Mouse (Mus musculus) layer of hippocampus, adult 8-10 months (tissue): ENCODE measurements at regions not wholly inside any gene's neighbourhood (a gene's known extent, or its start where the extent isn't known, plus 50 kb on each side); places are given as distances from the start of the nearest gene placed in this dataset.

Experiments
- DNase-seq, 2 experiments: peaks; one replicate each; pipeline ENCODE4 v3.0.0; 2022; ENCODE audit warnings: low spot score in 2 of 2

GRCm38 (mm10) chr10:96783966-96784365 lies 167.2 kb downstream of the Btg1 start:
- DNase-seq: no peak

DNA sequence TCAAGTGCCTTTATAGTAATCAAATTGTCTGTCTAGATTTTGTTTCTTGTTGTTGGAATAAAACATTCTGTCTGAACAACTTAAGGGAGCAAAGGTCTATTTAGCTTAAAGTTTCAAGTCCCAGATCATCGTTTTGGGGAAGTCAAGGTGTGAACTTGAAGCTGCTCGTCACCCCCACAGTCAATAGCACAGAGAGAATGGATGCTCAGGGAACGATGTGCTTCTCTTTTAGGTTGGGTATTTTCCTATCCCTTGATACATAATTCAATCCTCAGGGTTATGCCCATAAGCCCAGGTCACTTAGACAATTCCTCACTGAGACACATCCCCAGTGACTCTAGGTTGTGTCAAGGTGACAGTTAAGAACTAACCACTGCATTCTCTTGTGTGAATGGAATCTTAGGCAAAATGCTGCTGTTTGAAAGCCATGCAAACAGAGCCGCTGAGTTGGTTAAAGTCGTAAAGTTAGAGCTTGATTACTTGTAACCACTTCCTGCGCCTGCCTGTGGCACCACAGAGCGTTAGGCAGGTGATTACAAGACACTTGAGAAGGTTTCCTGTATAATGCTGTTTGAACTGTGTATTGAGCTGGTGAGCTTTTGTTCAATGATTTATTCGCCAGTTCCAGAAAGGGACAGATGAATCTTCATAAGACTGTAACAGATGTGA lies 170.2 kb downstream of the Btg1 start:
- no peak for DNase-seq

DNA sequence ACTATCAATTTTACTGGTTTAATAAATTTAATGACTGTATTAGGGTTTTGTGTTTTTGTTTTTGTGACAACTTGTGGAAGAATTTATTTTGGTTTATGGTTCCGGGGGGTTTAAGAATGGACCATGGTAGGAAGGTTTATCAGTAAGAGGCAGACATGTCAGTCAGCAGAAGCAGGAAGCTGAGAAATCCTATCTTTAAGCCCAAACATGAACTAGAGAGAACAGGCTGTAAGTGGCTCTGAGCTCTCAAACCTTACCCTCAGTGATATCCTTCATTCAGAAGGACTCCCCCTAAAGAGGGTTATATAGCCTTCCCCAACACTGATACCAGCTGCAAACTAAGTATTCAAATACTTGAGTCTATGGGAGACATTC lies 170.8 kb downstream of the Btg1 start:
- DNase-seq: no peak

DNA sequence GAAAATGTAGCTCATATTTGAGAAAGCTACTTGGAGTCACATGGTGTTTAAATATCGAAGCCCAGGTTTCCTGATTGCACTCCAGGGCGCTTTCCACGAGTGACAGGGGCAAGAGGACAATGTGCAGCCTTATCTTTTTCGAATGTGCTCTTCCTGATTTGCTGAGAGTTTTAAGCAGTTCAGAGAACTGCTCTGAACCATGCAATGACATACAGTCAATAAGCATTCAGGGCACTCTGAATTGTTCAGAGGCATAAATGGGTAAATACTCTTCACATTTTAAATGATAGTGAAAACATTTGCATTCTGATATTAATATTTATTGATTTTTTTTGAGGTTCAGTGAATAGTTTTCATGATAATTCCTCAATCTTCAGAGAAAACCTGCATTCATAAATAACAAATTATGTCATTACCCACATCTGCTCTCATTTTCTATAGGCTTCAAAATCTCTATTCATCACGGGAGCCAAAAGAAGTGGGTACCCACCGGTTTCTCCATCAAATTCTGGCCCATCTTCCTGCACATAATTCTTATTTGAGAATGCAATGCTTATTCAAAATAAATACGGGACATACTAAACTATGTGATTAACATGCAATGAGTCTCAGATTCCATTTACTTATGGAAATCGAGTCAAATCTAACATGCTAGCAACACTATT lies 171.7 kb downstream of the Btg1 start:
- no peak for DNase-seq

- DNase-seq: no peak
These were observed 180.3 kb downstream of the Btg1 start for GRCm38 (mm10) chr10:96797116-96797515.

GRCm38 (mm10) chr10:96800801-96801200 lies 184.0 kb downstream of the Btg1 start:
- no peak for DNase-seq

- no peak for DNase-seq
These were observed 187.4 kb downstream of the Btg1 start for GRCm38 (mm10) chr10:96804030-96804784.

DNA sequence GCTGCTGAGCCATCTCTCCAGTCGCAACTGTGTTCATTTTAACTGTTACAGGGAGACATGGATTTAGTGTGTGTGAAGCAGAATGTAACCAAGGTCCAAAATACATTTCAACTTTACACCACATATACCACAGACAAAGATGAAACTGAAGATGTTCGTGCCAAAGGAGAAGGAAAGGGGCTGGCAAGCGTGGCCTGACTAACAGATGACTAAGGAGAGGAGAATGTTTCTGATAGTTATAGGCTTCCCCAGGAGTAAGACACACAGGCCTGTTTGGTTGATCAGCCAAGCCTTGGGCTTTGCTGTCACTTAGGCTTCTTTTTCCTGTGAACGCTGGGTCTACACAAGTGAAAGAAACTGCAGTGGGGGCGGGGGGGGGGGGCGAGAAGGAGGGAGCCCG lies 189.8 kb downstream of the Btg1 start:
- DNase-seq: no peak

DNA sequence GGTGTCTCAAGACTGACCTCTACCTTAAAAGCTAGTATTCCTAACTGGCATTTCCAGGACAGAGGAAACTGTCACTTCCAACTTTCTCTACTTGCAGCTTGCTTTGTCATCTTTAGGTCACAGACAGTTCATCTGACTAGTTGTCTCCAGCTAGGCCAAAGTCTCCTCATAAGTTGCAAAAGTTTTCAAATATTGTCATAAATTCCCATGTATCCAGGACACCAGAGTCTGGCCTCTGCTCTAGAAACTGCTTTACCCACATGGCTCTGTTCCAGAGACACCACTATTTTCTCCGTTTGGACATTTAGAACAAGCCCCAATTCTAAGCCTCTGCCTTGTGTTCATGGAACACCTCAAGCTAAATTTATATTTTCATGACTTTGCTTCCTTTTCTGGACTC lies 205.0 kb downstream of the Btg1 start:
- no peak for DNase-seq

DNA sequence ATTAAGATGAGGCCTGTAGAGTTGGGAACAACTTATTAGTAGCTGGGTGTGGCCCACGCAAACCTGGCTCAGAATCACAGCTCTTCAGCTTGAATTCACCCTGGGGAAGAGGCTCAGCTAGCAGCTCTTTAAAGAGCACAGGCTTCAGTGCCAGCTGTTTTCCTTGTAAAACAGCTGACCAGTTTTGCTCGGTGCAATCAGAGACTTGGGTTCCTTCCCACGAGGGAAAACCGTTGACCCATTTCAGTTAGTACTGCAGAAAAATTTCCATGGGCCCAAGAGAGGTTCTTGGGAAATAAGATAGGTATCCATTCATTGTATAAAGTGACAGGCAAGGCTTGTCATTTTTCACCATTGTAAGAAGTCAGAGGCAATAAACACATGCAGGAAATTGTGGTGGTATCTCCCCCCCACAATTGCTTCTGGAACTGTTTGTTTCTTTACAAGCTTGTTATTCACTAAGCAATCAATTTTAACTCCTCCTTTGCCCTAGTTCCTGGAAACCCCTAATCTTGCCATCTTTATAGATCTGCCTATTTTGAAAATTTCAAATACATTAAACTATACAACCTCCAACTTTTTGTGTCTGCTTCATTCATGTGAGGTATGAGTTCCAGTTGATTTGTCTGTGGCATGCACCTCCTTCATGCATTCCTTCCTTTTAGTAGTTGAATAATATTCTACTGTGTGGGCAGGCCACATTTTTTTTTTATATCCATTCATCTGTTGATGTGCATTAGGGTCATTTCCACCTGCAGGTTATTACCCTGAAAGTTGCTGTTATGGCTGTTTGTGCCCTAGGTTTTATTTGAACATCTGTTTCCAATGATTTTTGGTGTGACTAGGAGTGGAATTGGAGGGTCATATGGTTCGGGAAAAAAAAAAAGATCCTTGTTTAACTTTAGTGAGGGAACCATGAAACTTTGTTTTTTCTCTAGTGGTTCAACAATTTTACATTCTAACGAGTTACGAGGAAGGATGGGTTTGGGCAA lies 205.8 kb downstream of the Btg1 start:
- no peak for DNase-seq

- no peak for DNase-seq
These were observed 209.5 kb downstream of the Btg1 start for GRCm38 (mm10) chr10:96826234-96826788.

GRCm38 (mm10) chr10:96827971-96828370 lies 211.2 kb downstream of the Btg1 start:
- no peak for DNase-seq

- peak; percentile 18 to 21 for DNase-seq
These were observed 211.9 kb downstream of the Btg1 start for GRCm38 (mm10) chr10:96828581-96829246.

DNA sequence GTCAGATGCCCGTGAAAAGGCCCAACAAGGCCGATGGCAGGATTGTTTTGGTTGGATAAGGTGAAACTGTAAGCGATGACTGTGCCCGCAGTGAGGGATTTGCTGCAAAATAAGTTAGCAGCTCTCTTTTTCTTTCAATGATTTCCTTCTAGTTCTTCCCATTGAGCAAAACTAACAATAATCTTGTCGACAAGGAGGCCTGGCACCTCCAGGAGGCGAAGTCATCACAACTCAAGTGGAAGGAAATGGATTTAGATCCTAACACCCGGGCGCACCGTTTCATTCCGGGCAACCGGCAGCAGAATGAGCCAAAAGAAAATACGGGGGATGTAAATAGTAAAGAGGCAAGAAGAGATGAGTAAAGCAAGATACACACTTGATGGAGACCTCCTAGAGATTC lies 214.3 kb downstream of the Btg1 start:
- no peak for DNase-seq

- DNase-seq: no peak
These were observed 220.4 kb downstream of the Btg1 start for GRCm38 (mm10) chr10:96837230-96837629.

- no peak for DNase-seq
These were observed 224.3 kb downstream of the Btg1 start for GRCm38 (mm10) chr10:96841128-96841527.

DNA sequence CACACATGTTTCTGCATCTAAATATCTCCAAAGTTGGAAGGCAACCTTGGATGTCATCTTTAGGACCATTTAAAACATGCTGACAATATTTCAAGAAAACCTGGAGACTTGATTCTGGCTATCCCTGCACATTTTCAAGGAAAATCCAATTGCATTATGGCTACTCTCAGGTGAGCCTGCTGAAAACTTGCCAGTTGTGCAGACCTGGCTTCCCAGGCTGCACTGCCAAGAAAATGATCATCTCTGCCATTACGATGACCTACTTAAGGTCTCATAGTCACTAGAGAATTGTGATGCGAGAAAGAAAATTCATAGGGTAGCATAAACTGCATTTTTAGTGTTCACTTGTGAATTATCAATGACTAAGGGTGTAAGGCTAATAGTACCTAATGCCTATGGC lies 225.2 kb downstream of the Btg1 start:
- DNase-seq: no peak

DNA sequence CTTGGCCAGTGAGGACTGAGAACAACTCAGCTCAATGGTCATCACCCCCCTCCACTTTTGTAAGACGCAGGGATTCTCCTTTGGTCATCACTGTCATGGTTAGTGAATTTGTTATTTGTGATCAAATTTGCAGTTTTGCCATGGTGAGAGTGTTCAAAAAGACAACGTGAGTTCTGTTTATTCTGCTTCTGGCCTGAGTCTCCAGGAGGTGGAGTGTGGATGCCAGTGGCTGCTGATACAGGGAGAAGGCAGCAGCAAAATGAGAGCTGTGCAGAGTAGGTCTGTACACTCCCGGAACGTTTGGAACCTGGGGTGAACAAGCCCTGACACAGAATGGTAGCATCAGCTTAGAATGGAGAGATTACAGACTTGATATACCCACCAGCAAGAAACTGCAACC lies 229.1 kb downstream of the Btg1 start:
- no peak for DNase-seq

DNA sequence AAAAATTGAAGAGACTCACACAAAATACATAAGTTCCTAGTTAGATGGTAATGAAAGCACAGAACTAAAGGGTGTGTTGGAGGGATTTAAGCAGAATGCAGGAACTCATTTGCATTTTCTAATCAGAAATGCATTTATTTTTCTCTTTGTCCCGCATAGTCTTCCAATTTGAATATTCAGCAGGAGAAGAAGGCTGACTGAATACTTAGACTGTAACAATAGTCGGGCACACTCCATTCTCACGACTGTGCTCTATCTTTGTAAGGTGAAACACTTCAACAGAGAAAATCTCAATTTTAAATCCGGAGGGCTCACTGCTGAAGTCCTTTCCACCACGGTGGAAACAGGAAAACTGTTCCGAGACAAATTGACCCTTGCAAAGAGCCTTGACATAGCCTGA lies 230.2 kb downstream of the Btg1 start:
- no peak for DNase-seq

- DNase-seq: no peak
These were observed 230.8 kb downstream of the Btg1 start for GRCm38 (mm10) chr10:96847433-96848165.
